ENCODE assay signal across 10 mouse cellular contexts in the genomic region with DNA sequence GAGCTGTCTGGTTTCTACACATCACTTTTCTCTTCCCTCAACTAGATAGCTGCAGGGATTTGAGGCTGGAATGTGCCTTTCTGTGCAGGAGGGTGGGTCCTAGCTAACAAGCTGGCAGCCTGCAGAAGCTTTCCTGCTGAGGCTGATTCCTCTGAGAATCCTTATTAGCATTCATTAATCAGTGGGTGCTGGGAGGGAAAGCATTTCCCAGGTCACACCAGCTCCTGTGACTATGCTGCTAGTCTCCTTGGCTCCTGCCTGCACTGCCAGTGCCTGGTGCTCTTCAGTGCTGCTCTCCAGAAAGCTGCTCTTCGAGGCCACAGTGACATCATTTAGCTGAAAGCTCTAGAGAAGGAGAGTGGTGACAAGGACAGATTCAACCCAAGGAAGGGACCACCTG.
A peak's percentile ranks its signal among the peaks of the same experiment; 100 is the strongest.
DNase-seq lines count a peak whose midpoint lies in the region; ATAC-seq lines count a peak whose summit lies in the region.
"Had no signal": no experiment of that assay in that cellular context is flagged by ENCODE, and none has a peak within 500 bp of the region (broad histone marks: within the 10 kb centered on the region; RNA-seq: fewer than 3 reads in every experiment).

No protein-coding gene starts in this region.

- no peaks in the 10 kb centered on the region for H3K27me3 ChIP-seq in heart, embryonic 13.5 days (replicated peaks)
- H3K27me3 ChIP-seq in forebrain, embryonic 12.5 days, result no peaks in the 10 kb centered on the region
- H3K27me3 ChIP-seq in midbrain, embryonic 13.5 days, result no peaks in the 10 kb centered on the region
- H3K27me3 ChIP-seq: limb, embryonic 12.5 days had no signal

- H3K4me2 ChIP-seq in heart, embryonic 13.5 days, result no peak overlapping the region
- H3K4me2 ChIP-seq in forebrain, embryonic 12.5 days, result no peak overlapping the region
- no peak overlapping the region for H3K4me2 ChIP-seq in midbrain, embryonic 13.5 days (replicated peaks)
- H3K4me2 ChIP-seq: limb, embryonic 12.5 days had no signal

- ATAC-seq in heart, embryonic 13.5 days (ENCODE audit: extremely low read depth, insufficient number of reproducible peaks, low FRiP score, low TSS enrichment), result no peak
- ATAC-seq in forebrain, embryonic 12.5 days (ENCODE audit: low FRiP score), result peak; percentile 49; the same call in 1 of the 2 replicates
- ATAC-seq in midbrain, embryonic 13.5 days, result peak; percentile 40; the same call in 1 of the 2 replicates

- H3K27ac ChIP-seq in heart, embryonic 13.5 days (replicated peaks), result peak overlapping the region; percentile 20
- peak overlapping the region; percentile 68; the same call in 1 of the 2 replicates for H3K27ac ChIP-seq in forebrain, embryonic 12.5 days
- H3K27ac ChIP-seq in midbrain, embryonic 13.5 days, result 0 out of 2 replicates have a peak overlapping the region, but pooled peaks have one; percentile 30
- H3K27ac ChIP-seq: limb, embryonic 12.5 days had no signal

- H3K9ac ChIP-seq in heart, embryonic 13.5 days, result no peak overlapping the region
- no peak overlapping the region for H3K9ac ChIP-seq in forebrain, embryonic 12.5 days
- no peak overlapping the region; the same call in 1 of the 2 replicates for H3K9ac ChIP-seq in midbrain, embryonic 13.5 days (replicated peaks)
- H3K9ac ChIP-seq: limb, embryonic 12.5 days had no signal

- H3K36me3 ChIP-seq in heart, embryonic 13.5 days, result no peaks in the 10 kb centered on the region
- no peaks in the 10 kb centered on the region for H3K36me3 ChIP-seq in forebrain, embryonic 12.5 days (replicated peaks)
- no peaks in the 10 kb centered on the region for H3K36me3 ChIP-seq in midbrain, embryonic 13.5 days
- H3K36me3 ChIP-seq: limb, embryonic 12.5 days had no signal

- 6% methylated on average over 1 of the region's 1 CpGs for WGBS in heart, embryonic 13.5 days
- WGBS in forebrain, embryonic 12.5 days, result 7% methylated on average over 1 of the region's 1 CpGs
- 4% methylated on average over 1 of the region's 1 CpGs for WGBS in midbrain, embryonic 13.5 days

- no peaks in the 10 kb centered on the region for H3K9me3 ChIP-seq in heart, embryonic 13.5 days
- no peaks in the 10 kb centered on the region for H3K9me3 ChIP-seq in forebrain, embryonic 12.5 days
- no peaks in the 10 kb centered on the region for H3K9me3 ChIP-seq in midbrain, embryonic 13.5 days
- H3K9me3 ChIP-seq: limb, embryonic 12.5 days had no signal

- H3K4me1 ChIP-seq in heart, embryonic 13.5 days, result peaks cover 55% of the 10 kb centered on the region
- H3K4me1 ChIP-seq in forebrain, embryonic 12.5 days, result peaks cover 40% of the 10 kb centered on the region
- H3K4me1 ChIP-seq in midbrain, embryonic 13.5 days (replicated peaks), result peaks cover 33% of the 10 kb centered on the region

- H3K4me3 ChIP-seq in heart, embryonic 13.5 days, result no peak overlapping the region
- H3K4me3 ChIP-seq in forebrain, embryonic 12.5 days (replicated peaks), result no peak overlapping the region
- no peak overlapping the region for H3K4me3 ChIP-seq in midbrain, embryonic 13.5 days (replicated peaks)
- H3K4me3 ChIP-seq: limb, embryonic 12.5 days had no signal

- DNase-seq in heart, postnatal 4 days, result no peak
- DNase-seq in Muller cell, postnatal 12 days (ENCODE audit: inconsistent ontology term), result peak; percentile 92
- no peak for DNase-seq in left cerebral cortex, adult 11 months (ENCODE audit: low spot score)
- DNase-seq in urinary bladder, postnatal 36 days (ENCODE audit: low spot score in 2 of 2), result no peak
- DNase-seq in right cerebral cortex, postnatal 36 days (ENCODE audit: low spot score in 2 of 2), result no peak
- DNase-seq: cerebellum, adult 2 months had no signal
